ENCODE assay signal across 17 mouse cellular contexts in genomic region chr3:21911071-21911470, GRCm38 (mm10).
A peak's percentile ranks its signal among the peaks of the same experiment; 100 is the strongest.
DNase-seq lines count a peak whose midpoint lies in the region; TF ChIP-seq lines count a peak whose summit lies in the region.
"Had no signal": no experiment of that assay in that cellular context is flagged by ENCODE, and none has a peak within 500 bp of the region (broad histone marks: within the 10 kb centered on the region; RNA-seq: fewer than 3 reads in every experiment).

No protein-coding gene starts in this region.

- TF ChIP-seq POLR2A in thymus, adult 2 months (IDR thresholded peaks at IDR 0.05; ENCODE audit: control insufficient read depth, extremely low read depth, insufficient read depth, low read length, poor library complexity): no peak

- H3K4me1 ChIP-seq in megakaryocyte, embryonic 14.5 days: peaks cover 43% of the 10 kb centered on the region
- peaks cover 5% of the 10 kb centered on the region for H3K4me1 ChIP-seq in thymus, adult 2 months (replicated peaks; ENCODE audit: control insufficient read depth, insufficient read depth, low read length)
- H3K4me1 ChIP-seq: embryonic facial prominence, embryonic 10.5 days; intestine, embryonic 15.5 days; lung, embryonic 15.5 days had no signal

- peak; percentile 13 to 25 for DNase-seq in B cell, adult 2 months
- peak; percentile 67 for DNase-seq in T-cell, adult 2 months (ENCODE audit: low spot score)
- DNase-seq in thymus, adult 2 months: peak; percentile 49
- DNase-seq in right cerebral cortex, postnatal 25 days: no peak
- DNase-seq in adrenal gland, adult (ENCODE audit: inconsistent age in 2 of 2, low spot score in 1 of 2): no peak
- no peak for DNase-seq in left cerebral cortex, postnatal 14 days (ENCODE audit: low spot score in 2 of 2)
- DNase-seq in gastrocnemius, postnatal 14 days: no peak
- DNase-seq: cerebellum, postnatal 10 days; gastrocnemius, postnatal 10 days; heart, postnatal 36 days; kidney, postnatal 10 days; right cerebral cortex, postnatal 4 days had no signal

- intact Hi-C loops in left cerebral cortex, postnatal 14 days (cut with DNase I): no loop called here
- intact Hi-C loops in gastrocnemius, postnatal 14 days (cut with DNase I; ENCODE audit: low total_unique reads): no loop called here

- TF ChIP-seq CTCF in thymus, adult 2 months (IDR thresholded peaks at IDR 0.05; ENCODE audit: borderline replicate concordance, control insufficient read depth, extremely low read depth, insufficient read depth, low read length, poor library complexity): no peak

- H3K4me3 ChIP-seq in megakaryocyte, embryonic 14.5 days (replicated peaks): peak overlapping the region; percentile 66
- no peak overlapping the region for H3K4me3 ChIP-seq in thymus, adult 2 months (ENCODE audit: control insufficient read depth, insufficient read depth, low read length)
- H3K4me3 ChIP-seq: embryonic facial prominence, embryonic 10.5 days; heart, embryonic 12.5 days; intestine, embryonic 15.5 days; lung, embryonic 15.5 days had no signal

- no peak overlapping the region for H3K27ac ChIP-seq in thymus, adult 2 months (ENCODE audit: control insufficient read depth, insufficient read depth, low read length)
- H3K27ac ChIP-seq: embryonic facial prominence, embryonic 10.5 days; intestine, embryonic 15.5 days; lung, embryonic 15.5 days had no signal

- no peaks in the 10 kb centered on the region for H3K27me3 ChIP-seq in megakaryocyte, embryonic 14.5 days (replicated peaks)
- no peaks in the 10 kb centered on the region for H3K27me3 ChIP-seq in thymus, adult 2 months (ENCODE audit: control insufficient read depth, insufficient read depth, low read length)
- H3K27me3 ChIP-seq: heart, embryonic 12.5 days; intestine, embryonic 15.5 days; lung, embryonic 15.5 days had no signal

- 0 out of 2 replicates have a peak, but pooled peaks cover 3% of the 10 kb centered on the region for H3K9me3 ChIP-seq in megakaryocyte, embryonic 14.5 days
- H3K9me3 ChIP-seq: embryonic facial prominence, embryonic 10.5 days; heart, embryonic 12.5 days; intestine, embryonic 15.5 days; lung, embryonic 15.5 days had no signal

- peaks cover 6% of the 10 kb centered on the region for H3K36me3 ChIP-seq in megakaryocyte, embryonic 14.5 days (replicated peaks; ENCODE audit: low read length)
- H3K36me3 ChIP-seq in thymus, adult 2 months (ENCODE audit: control insufficient read depth, insufficient read depth, low read length): no peaks in the 10 kb centered on the region
- H3K36me3 ChIP-seq: embryonic facial prominence, embryonic 10.5 days; heart, embryonic 12.5 days; intestine, embryonic 15.5 days; lung, embryonic 15.5 days had no signal

Comparison
In these comparisons a context has a peak if more than half of its experiments do, and no peak if none do; other contexts are left out.
1. DNase-seq: peak in B cell, adult 2 months (2 of 2), T-cell, adult 2 months (single experiment) and thymus, adult 2 months (single experiment); none in right cerebral cortex, postnatal 25 days (single experiment), adrenal gland, adult (0 of 2), left cerebral cortex, postnatal 14 days (0 of 2) and gastrocnemius, postnatal 14 days (single experiment).